Mouse (Mus musculus) lung, embryonic 14.5 days (tissue): ENCODE data around the gene Psma6. TPM values are rescaled to one million over a fixed set of nuclear protein-coding genes. Genes with fewer than 3 reads are reported as not detected.

Source experiments
- ATAC-seq: fragments of 200-750 bp; cut with Nextera tagmentation; 2 replicates; pipeline ENCODE4 v1.8.0; 2017; ENCODE audit warnings: mild to moderate bottlenecking, moderate TSS enrichment, moderate library complexity; ENCODE audit not compliant: insufficient read depth
- DNase-seq: peaks from one replicate; pipeline ENCODE4 v3.0.0-alpha.2; 2015
- H3K27ac ChIP-seq: fragments of 300-500 bp; sonication (generic); 2 replicates; pipeline ENCODE4 v1.5.1; 2014; ENCODE audit warnings: low read depth, mild to moderate bottlenecking, moderate library complexity
- H3K27me3 ChIP-seq: fragments of 300-500 bp; sonication (generic); 2 replicates; pipeline ENCODE4 v1.6.1; 2014; ENCODE audit warnings: low read length, control low read depth; ENCODE audit not compliant: insufficient read depth
- H3K36me3 ChIP-seq: fragments of 300-500 bp; sonication (generic); 2 replicates; pipeline ENCODE4 v1.6.1; 2014; ENCODE audit warnings: control low read depth; ENCODE audit not compliant: insufficient read depth
- H3K4me1 ChIP-seq: fragments of 300-500 bp; sonication (generic); 2 replicates; pipeline ENCODE4 v1.6.1; 2014; ENCODE audit warnings: antibody characterized with exemption, control low read depth; ENCODE audit not compliant: insufficient read depth
- H3K4me2 ChIP-seq: fragments of 300-500 bp; sonication (generic); 2 replicates; pipeline ENCODE4 v1.6.1; 2014; ENCODE audit warnings: mild to moderate bottlenecking
- H3K4me3 ChIP-seq: fragments of 300-500 bp; sonication (generic); 2 replicates; pipeline ENCODE4 v1.5.1; 2014; ENCODE audit warnings: low read depth, low read length
- H3K9ac ChIP-seq: fragments of 300-500 bp; sonication (generic); 2 replicates; pipeline ENCODE4 v1.6.1; 2014
- H3K9me3 ChIP-seq: fragments of 300-500 bp; sonication (generic); 2 replicates; pipeline ENCODE4 v1.6.1; 2016; ENCODE audit warnings: low read depth, low read length, control low read depth
- CTCF ChIP-seq: IDR thresholded peaks from 2 replicates; pipeline ENCODE4 v1.5.1; 2016; ENCODE audit warnings: antibody characterized with exemption, low read depth
- WGBS: fragments of 180-500 bp; shearing (Covaris S2); extraction: QIAGEN DNeasy Blood & Tissue Kit; methylation state at CpG from one replicate; pipeline ENCODE4 v1.1.7; 2014; 5-methylcytosine and 5-hydroxymethylcytosine counted together
- polyA plus RNA-seq: library from polyadenylated mRNA; unstranded; fragments of >200 nt; fragmentation: Nextera tagmentation; extraction: Ambion mirVana; gene quantifications from 2 replicates; pipeline ENCODE4 v1.2.1, GENCODE M21; 2014

Gene Psma6
- polyA plus RNA-seq, 1 experiment from 2014 or later = 423 TPM

GRCm38 (mm10) chr12:55438611-55439137, 54.7 kb downstream of the Psma6 start:
- DNase-seq (peak; percentile 38), ATAC-seq (peak; percentile 4)
- H3K27me3 ChIP-seq = no peaks in the 10 kb centered on the region
- no peaks in the 10 kb centered on the region for H3K9me3 ChIP-seq
- H3K36me3 ChIP-seq = no peaks in the 10 kb centered on the region
- peak overlapping the region; percentile 14 for H3K4me2 ChIP-seq
- H3K9ac ChIP-seq = no peak overlapping the region
- H3K4me3 ChIP-seq = no peak overlapping the region
- no peak for TF ChIP-seq CTCF
- H3K4me1 ChIP-seq = peaks cover 23% of the 10 kb centered on the region
- H3K27ac ChIP-seq = peak overlapping the region; percentile 0; the same call in 1 of the 2 replicates
- WGBS = 15% methylated on average over 11 of the region's 11 CpGs

DNA sequence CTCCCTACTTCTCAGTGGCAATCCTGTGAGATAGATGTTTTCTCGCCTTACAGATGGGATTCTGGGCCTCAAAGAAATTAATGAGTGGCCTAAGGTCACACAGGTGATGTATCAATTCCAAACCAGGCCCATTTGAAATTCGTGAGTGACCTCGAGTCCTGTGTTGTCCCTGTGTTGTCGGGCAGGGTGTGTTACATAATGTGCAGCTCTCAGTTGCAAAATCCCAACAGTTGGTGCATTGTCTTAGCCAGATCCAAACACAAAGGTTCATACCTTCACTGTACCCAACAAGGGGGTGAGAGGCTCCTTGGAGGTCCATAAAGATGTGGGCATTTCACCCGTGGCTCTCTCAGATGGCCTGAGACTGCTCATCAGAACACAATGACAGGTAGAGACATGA, 56.4 kb downstream of the Psma6 start:
- Histone ChIP-seq H3K9me3 (no peaks in the 10 kb centered on the region), H3K4me1 (peaks cover 26% of the 10 kb centered on the region), H3K27me3 (no peaks in the 10 kb centered on the region), H3K9ac (no peak overlapping the region), H3K36me3 (no peaks in the 10 kb centered on the region), H3K27ac (no peak overlapping the region), H3K4me3 (no peak overlapping the region), H3K4me2 (no peak overlapping the region)
- DNase-seq (no peak), ATAC-seq (no peak)
- TF ChIP-seq CTCF = no peak
- WGBS = 79% methylated on average over 5 of the region's 5 CpGs

GRCm38 (mm10) chr12:55442245-55442644, 58.2 kb downstream of the Psma6 start:
- no peak for ATAC-seq
- Histone ChIP-seq H3K36me3 (no peaks in the 10 kb centered on the region), H3K9ac (no peak overlapping the region), H3K4me1 (peaks cover 30% of the 10 kb centered on the region), H3K4me3 (no peak overlapping the region), H3K27ac (no peak overlapping the region), H3K4me2 (no peak overlapping the region), H3K27me3 (no peaks in the 10 kb centered on the region), H3K9me3 (no peaks in the 10 kb centered on the region)
- TF ChIP-seq CTCF = no peak
- 84% methylated on average over 1 of the region's 1 CpGs for WGBS
- DNase-seq = no peak

GRCm38 (mm10) chr12:55442861-55443850, 59.1 kb downstream of the Psma6 start:
- Histone ChIP-seq H3K9ac (peak overlapping the region; percentile 9; the same call in 1 of the 2 replicates), H3K36me3 (no peaks in the 10 kb centered on the region), H3K27me3 (no peaks in the 10 kb centered on the region), H3K4me3 (no peak overlapping the region), H3K4me2 (no peak overlapping the region), H3K27ac (peak overlapping the region; percentile 73; the same call in 1 of the 2 replicates), H3K4me1 (peaks cover 29% of the 10 kb centered on the region), H3K9me3 (no peaks in the 10 kb centered on the region)
- DNase-seq (peak; percentile 83), ATAC-seq (peak; percentile 53)
- 53% methylated on average over 9 of the region's 9 CpGs for WGBS
- no peak for TF ChIP-seq CTCF

GRCm38 (mm10) chr12:55444031-55444451, 60.0 kb downstream of the Psma6 start:
- ATAC-seq (no peak), DNase-seq (no peak)
- H3K9me3 ChIP-seq = no peaks in the 10 kb centered on the region
- H3K9ac ChIP-seq = no peak overlapping the region
- peak overlapping the region; percentile 8; the same call in 1 of the 2 replicates for H3K27ac ChIP-seq
- no peaks in the 10 kb centered on the region for H3K27me3 ChIP-seq
- peaks cover 21% of the 10 kb centered on the region for H3K4me1 ChIP-seq
- 65% methylated on average over 4 of the region's 4 CpGs for whole genome bisulfite sequencing
- no peak overlapping the region for H3K4me2 ChIP-seq
- no peak for TF ChIP-seq CTCF
- H3K36me3 ChIP-seq = no peaks in the 10 kb centered on the region
- no peak overlapping the region for H3K4me3 ChIP-seq

DNA sequence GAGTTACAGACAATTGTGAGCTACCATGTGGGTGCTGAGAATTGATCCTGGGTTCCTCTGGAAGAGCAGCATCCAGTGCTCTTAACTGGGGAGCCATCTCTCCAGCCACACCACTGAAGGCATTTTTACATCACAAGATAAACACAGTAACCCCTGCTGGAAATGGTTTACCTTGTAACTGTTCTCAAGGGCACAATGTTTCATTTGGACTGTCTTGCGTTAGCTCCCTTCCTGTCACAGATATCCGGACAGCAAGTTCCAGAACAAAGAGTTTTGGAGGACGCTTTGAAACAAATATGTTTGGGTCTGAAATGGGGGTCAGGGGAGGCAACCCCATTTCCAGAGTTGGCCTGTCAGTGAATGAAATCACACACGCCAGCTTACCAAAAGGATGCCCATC, 61.6 kb downstream of the Psma6 start:
- H3K27me3 ChIP-seq = no peaks in the 10 kb centered on the region
- DNase-seq (no peak), ATAC-seq (no peak)
- H3K4me2 ChIP-seq = no peak overlapping the region
- no peak for TF ChIP-seq CTCF
- peaks cover 27% of the 10 kb centered on the region for H3K4me1 ChIP-seq
- no peak overlapping the region for H3K9ac ChIP-seq
- no peaks in the 10 kb centered on the region for H3K36me3 ChIP-seq
- H3K9me3 ChIP-seq = no peaks in the 10 kb centered on the region
- WGBS = 75% methylated on average over 4 of the region's 4 CpGs
- H3K27ac ChIP-seq = 0 out of 2 replicates have a peak overlapping the region, but pooled peaks have one; percentile 94
- H3K4me3 ChIP-seq = no peak overlapping the region

DNA sequence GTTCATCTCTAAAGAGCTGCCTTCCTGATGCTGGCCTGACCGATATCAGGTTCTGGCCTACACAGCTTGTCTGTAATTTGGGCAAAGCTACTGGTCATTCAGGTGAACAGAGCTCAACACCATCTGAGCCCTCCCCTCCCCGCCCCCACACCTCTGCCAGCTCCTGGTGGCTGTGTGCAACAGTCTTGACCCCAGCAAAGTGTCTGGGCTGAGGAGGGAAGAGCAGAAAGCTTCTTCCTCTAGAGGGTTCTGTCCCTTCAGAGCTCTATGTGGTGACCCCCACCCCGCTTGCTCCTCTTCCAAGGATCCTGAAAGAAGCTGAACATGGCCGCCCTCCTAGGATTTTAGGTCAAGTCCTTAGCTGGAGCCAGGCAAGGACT, 62.3 kb downstream of the Psma6 start:
- peak overlapping the region; percentile 94 for H3K27ac ChIP-seq
- no peak for TF ChIP-seq CTCF
- H3K36me3 ChIP-seq = no peaks in the 10 kb centered on the region
- ATAC-seq = 0 out of 2 replicates have a peak, but pooled peaks have one; percentile 0
- no peaks in the 10 kb centered on the region for H3K9me3 ChIP-seq
- 84% methylated on average over 4 of the region's 4 CpGs for WGBS
- H3K4me2 ChIP-seq = no peak overlapping the region
- peaks cover 27% of the 10 kb centered on the region for H3K4me1 ChIP-seq
- H3K27me3 ChIP-seq = no peaks in the 10 kb centered on the region
- DNase-seq = no peak
- H3K9ac ChIP-seq = no peak overlapping the region
- no peak overlapping the region for H3K4me3 ChIP-seq
